Mouse (Mus musculus): ENCODE results near the gene Tfdp2.

- TF ChIP-seq CTCF (IDR thresholded peaks at IDR 0.05; ENCODE audit: low read depth, low read length) (no peak), POLR2A (IDR thresholded peaks at IDR 0.05; ENCODE audit: insufficient read depth, low read length) (no peak), EP300 (IDR thresholded peaks at IDR 0.05; ENCODE audit: insufficient read depth, low read depth, low read length) (peak; percentile 57; the same call in 1 of the 2 replicates)
These were observed 35.3 kb upstream of the Tfdp2 start for GRCm38 (mm10) chr9:96160767-96161166.

Data from ES-Bruce4 (cell line).